Mouse (Mus musculus) embryonic facial prominence, embryonic 14.5 days (tissue): ENCODE results near the gene Gm4969. TPM values are rescaled to one million over a fixed set of nuclear protein-coding genes. Genes with fewer than 3 reads are reported as not detected.
A peak's percentile ranks its signal among the peaks of the same experiment; 100 is the strongest.
"Not testable (repeated sequence)": the region's sequence is repeated elsewhere in the genome, so short reads cannot be mapped to it uniquely, and the experiment has no call there.

Experiments used
- ATAC-seq: fragments of 200-750 bp; cut with Nextera tagmentation; 2 replicates; pipeline ENCODE4 v1.8.0; 2017; ENCODE audit warnings: low read depth, moderate number of reproducible peaks, moderate TSS enrichment
- DNase-seq: peaks from one replicate; pipeline ENCODE4 v3.0.0-alpha.2; 2015; ENCODE audit warnings: low spot score
- H3K27ac ChIP-seq: fragments of 300-500 bp; sonication (generic); replicated peaks from 2 replicates; pipeline ENCODE4 v1.5.1; 2014; ENCODE audit warnings: low read depth, mild to moderate bottlenecking, low read length, moderate library complexity
- H3K27me3 ChIP-seq: fragments of 300-500 bp; sonication (generic); replicated peaks from 2 replicates; pipeline ENCODE4 v1.6.1; 2014; ENCODE audit warnings: low read length; ENCODE audit not compliant: control insufficient read depth, insufficient read depth
- H3K36me3 ChIP-seq: fragments of 300-500 bp; sonication (generic); 2 replicates; pipeline ENCODE4 v1.6.1; 2014; ENCODE audit warnings: low read length, mixed read lengths; ENCODE audit not compliant: control insufficient read depth, insufficient read depth
- H3K4me1 ChIP-seq: fragments of 300-500 bp; sonication (generic); 2 replicates; pipeline ENCODE4 v1.6.1; 2014; ENCODE audit warnings: antibody characterized with exemption, low read length; ENCODE audit not compliant: control insufficient read depth, insufficient read depth
- H3K4me2 ChIP-seq: fragments of 300-500 bp; sonication (generic); 2 replicates; pipeline ENCODE4 v1.6.1; 2014; ENCODE audit warnings: low read depth, mild to moderate bottlenecking, low read length, moderate library complexity, mixed read lengths
- H3K4me3 ChIP-seq: fragments of 300-500 bp; sonication (generic); 2 replicates; pipeline ENCODE4 v1.5.1; 2014; ENCODE audit warnings: low read depth, mild to moderate bottlenecking, low read length
- H3K9ac ChIP-seq: fragments of 300-500 bp; sonication (generic); 2 replicates; pipeline ENCODE4 v1.6.1; 2014; ENCODE audit warnings: low read depth, mild to moderate bottlenecking, low read length, moderate library complexity, mixed read lengths
- H3K9me3 ChIP-seq: fragments of 300-500 bp; sonication (generic); 2 replicates; pipeline ENCODE4 v1.6.1; 2016; ENCODE audit warnings: low read length; ENCODE audit not compliant: control insufficient read depth
- WGBS: fragments of 180-500 bp; shearing (Covaris S2); extraction: QIAGEN DNeasy Blood & Tissue Kit; methylation state at CpG from one replicate; pipeline ENCODE4 v1.1.7; 2014; 5-methylcytosine and 5-hydroxymethylcytosine counted together
- polyA plus RNA-seq: library from polyadenylated mRNA; unstranded; fragments of >200 nt; fragmentation: Nextera tagmentation; extraction: Ambion mirVana; gene quantifications from 2 replicates; pipeline ENCODE4 v1.2.1, GENCODE M21; 2014

Gm4969 gene
- polyA plus RNA-seq, 1 experiment from 2014 or later, result 1.7 TPM

DNA sequence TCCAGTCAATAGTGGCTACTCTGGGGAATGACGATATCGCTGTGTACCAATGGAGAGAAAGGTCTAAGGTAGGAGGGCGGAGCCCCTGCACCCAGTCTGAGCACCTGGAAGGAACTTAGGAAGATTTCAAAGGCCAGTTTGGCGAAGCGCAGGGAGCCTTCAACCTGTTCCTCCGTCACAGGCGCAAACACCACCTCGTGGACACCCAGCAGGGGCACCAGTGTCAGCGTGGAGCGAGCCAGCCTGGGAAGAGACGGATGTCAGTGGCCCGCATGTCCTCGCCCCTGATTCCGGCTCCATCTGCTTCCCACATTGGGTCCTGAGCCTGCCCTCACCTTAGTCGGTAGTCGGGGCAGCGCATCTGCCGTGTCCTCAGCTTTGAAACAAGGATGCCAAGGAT, 41.2 kb upstream of the Gm4969 start:
- H3K27me3 ChIP-seq, result peaks cover 20% of the 10 kb centered on the region
- 0 out of 2 replicates have a peak, but pooled peaks cover 10% of the 10 kb centered on the region for H3K36me3 ChIP-seq
- H3K4me2 ChIP-seq, result peak overlapping the region; percentile 69
- DNase-seq (no peak), ATAC-seq (no peak)
- H3K27ac ChIP-seq, result no peak overlapping the region
- WGBS, result 11% methylated on average over 18 of the region's 18 CpGs
- no peaks in the 10 kb centered on the region for H3K9me3 ChIP-seq
- H3K4me1 ChIP-seq, result peaks cover 14% of the 10 kb centered on the region
- peak overlapping the region; percentile 37; the same call in 1 of the 2 replicates for H3K4me3 ChIP-seq
- 0 out of 2 replicates have a peak overlapping the region, but pooled peaks have one; percentile 34 for H3K9ac ChIP-seq

DNA sequence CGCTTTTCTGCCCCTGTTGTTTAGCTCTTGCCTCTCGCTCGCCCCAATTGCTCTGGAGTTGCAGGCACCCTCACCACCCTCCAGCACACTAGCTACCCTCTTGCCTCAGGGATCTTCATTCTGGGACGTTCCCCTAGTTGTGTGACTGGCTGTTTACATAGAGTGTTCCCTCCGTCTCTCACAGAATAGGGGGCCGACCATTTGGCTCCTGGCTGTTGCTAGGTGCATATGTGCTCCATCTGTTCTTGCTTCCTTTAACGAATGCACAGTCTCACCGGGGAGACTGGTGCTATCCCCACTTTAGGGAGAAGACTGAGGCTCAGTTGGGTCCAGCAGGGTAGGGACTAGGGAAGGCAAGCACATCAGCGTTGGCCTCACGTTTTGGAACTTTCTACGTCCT, 40.4 kb upstream of the Gm4969 start:
- 62% methylated on average over 11 of the region's 11 CpGs for WGBS
- DNase-seq, result no peak
- Histone ChIP-seq H3K4me1 (peaks cover 9% of the 10 kb centered on the region), H3K4me3 (no peak overlapping the region), H3K9me3 (no peaks in the 10 kb centered on the region), H3K27ac (no peak overlapping the region), H3K9ac (no peak overlapping the region), H3K27me3 (peaks cover 16% of the 10 kb centered on the region), H3K4me2 (no peak overlapping the region), H3K36me3 (peaks cover 18% of the 10 kb centered on the region)
- ATAC-seq, result no peak

GRCm38 (mm10) chr7:19157160-19157800, 39.1 kb upstream of the Gm4969 start:
- peaks cover 9% of the 10 kb centered on the region for H3K4me1 ChIP-seq
- H3K9me3 ChIP-seq, result no peaks in the 10 kb centered on the region
- peak overlapping the region; percentile 18; the same call in 1 of the 2 replicates for H3K4me2 ChIP-seq
- WGBS, result 6% methylated on average over 30 of the region's 30 CpGs
- H3K27me3 ChIP-seq, result peaks cover 11% of the 10 kb centered on the region
- H3K4me3 ChIP-seq, result no peak overlapping the region
- H3K36me3 ChIP-seq, result peaks cover 30% of the 10 kb centered on the region
- peak; percentile 79 for ATAC-seq
- DNase-seq, result peak; percentile 81
- no peak overlapping the region for H3K9ac ChIP-seq
- H3K27ac ChIP-seq, result 0 out of 2 replicates have a peak overlapping the region, but pooled peaks have one; percentile 36

DNA sequence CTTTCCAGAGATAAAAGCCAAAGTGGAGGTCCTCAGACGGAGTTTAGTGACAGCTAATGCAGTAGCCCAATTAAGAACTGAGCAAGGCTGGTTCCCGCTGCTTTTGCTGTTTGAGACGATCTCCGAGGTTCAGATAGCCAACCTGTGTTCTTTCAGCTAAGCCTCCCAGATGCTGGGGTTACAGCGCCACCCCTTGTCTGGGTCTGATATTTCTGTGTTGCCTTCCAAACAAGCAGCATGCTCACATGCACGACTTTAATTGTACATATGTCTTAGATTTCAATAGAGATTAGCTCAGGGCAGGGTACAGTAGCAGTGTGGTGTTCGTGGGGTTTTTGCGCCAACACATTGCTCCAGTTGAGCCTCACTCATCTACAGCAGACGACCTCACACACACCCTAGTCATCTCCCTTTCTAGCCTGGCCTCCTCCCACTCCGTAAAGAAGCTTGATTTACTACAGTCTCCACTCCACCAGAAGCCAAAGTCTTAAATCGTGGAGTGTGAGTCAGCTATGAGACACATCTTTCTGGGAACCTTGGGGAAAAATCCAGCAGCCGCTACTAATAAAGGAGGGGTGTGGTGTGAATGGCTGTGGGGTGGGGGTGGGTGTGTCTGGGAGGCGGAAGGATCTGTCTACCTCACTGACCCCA, 37.8 kb upstream of the Gm4969 start:
- peaks cover 11% of the 10 kb centered on the region for H3K27me3 ChIP-seq
- WGBS, result 58% methylated on average over 13 of the region's 13 CpGs
- no peak overlapping the region for H3K4me3 ChIP-seq
- peaks cover 9% of the 10 kb centered on the region for H3K4me1 ChIP-seq
- H3K36me3 ChIP-seq, result peaks cover 40% of the 10 kb centered on the region
- DNase-seq (no peak), ATAC-seq (no peak)
- H3K27ac ChIP-seq, result no peak overlapping the region
- H3K4me2 ChIP-seq, result no peak overlapping the region
- H3K9ac ChIP-seq, result no peak overlapping the region
- H3K9me3 ChIP-seq, result no peaks in the 10 kb centered on the region

DNA sequence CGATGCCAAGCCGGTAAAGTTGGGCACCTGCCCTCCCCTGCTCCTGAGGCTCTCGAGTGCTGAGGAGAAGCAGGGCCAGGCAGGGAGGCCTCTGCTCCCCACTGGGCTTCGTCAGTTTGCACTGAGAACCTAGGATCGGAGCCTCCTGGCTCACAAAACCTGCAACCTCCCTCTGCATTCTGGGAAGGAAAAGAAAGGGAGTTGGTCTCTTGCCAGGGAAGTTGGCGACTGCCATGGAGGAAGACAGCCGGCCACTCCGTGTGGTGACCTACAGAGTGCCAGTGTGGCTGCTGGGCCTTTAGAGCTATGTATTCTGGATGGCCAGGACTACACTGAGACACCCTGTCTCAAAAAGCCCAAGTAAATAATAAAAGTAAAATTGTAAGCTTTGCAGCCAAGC, 36.6 kb upstream of the Gm4969 start:
- 83% methylated on average over 8 of the region's 8 CpGs for WGBS
- Histone ChIP-seq H3K9ac (no peak overlapping the region), H3K4me3 (no peak overlapping the region), H3K27ac (no peak overlapping the region), H3K4me1 (peaks cover 7% of the 10 kb centered on the region), H3K4me2 (no peak overlapping the region), H3K9me3 (no peaks in the 10 kb centered on the region), H3K36me3 (peaks cover 40% of the 10 kb centered on the region), H3K27me3 (peaks cover 9% of the 10 kb centered on the region)
- ATAC-seq, result no peak
- DNase-seq, result no peak

GRCm38 (mm10) chr7:19151121-19151520, 33.0 kb upstream of the Gm4969 start:
- not testable (repeated sequence) for ATAC-seq
- peaks cover 40% of the 10 kb centered on the region for H3K36me3 ChIP-seq
- 0 out of 2 replicates have a peak overlapping the region, but pooled peaks have one; percentile 67 for H3K9ac ChIP-seq

GRCm38 (mm10) chr7:19149626-19150025, 31.5 kb upstream of the Gm4969 start, which contains the start of gene Snrpd2:
TSS of gene Snrpd2 (plus strand) at chr7:19149722.
- Histone ChIP-seq H3K4me3 (peak within 1 kb of the TSS; percentile 55), H3K9me3 (no peaks in the 10 kb centered on the region), H3K27me3 (no peaks in the 10 kb centered on the region), H3K4me1 (peaks cover 13% of the 10 kb centered on the region), H3K36me3 (peaks cover 32% of the 10 kb centered on the region), H3K27ac (peak within 1 kb of the TSS; percentile 63), H3K9ac (peak within 1 kb of the TSS; percentile 67), H3K4me2 (peak within 1 kb of the TSS; percentile 86)
- ATAC-seq (peak; percentile 93), DNase-seq (peak; percentile 98)
- WGBS, result 0% methylated on average over 24 of the region's 24 CpGs

More at GRCm38 (mm10) chr7:19151121-19151520, 33.0 kb upstream of the Gm4969 start:
- not testable (repeated sequence) for H3K4me3 ChIP-seq, H3K27ac ChIP-seq, H3K4me2 ChIP-seq, DNase-seq, H3K27me3 ChIP-seq, H3K9me3 ChIP-seq
- WGBS, result 90% methylated on average over 10 of the region's 10 CpGs
- H3K4me1 ChIP-seq, result peaks cover 13% of the 10 kb centered on the region

- H3K9me3 ChIP-seq, result no peaks in the 10 kb centered on the region
- H3K4me3 ChIP-seq, result peak within 1 kb of the TSS; percentile 55
- H3K9ac ChIP-seq, result peak within 1 kb of the TSS; percentile 67
- under 1% methylated on average over 43 of the region's 43 CpGs for WGBS
- peak within 1 kb of the TSS; percentile 86 for H3K4me2 ChIP-seq
- peaks cover 13% of the 10 kb centered on the region for H3K4me1 ChIP-seq
- ATAC-seq (peak; percentile 98), DNase-seq (peak; percentile 100)
- H3K27ac ChIP-seq, result peak within 1 kb of the TSS; percentile 63
- H3K36me3 ChIP-seq, result peaks cover 26% of the 10 kb centered on the region
- no peaks in the 10 kb centered on the region for H3K27me3 ChIP-seq
These were observed 30.8 kb upstream of the Gm4969 start, which contains the start of gene Qpctl for GRCm38 (mm10) chr7:19148875-19149541. TSS of gene Qpctl (minus strand) at chr7:19149291.
